Comparison of ENCODE assay signal across 14 mouse cellular contexts in the genomic region with DNA sequence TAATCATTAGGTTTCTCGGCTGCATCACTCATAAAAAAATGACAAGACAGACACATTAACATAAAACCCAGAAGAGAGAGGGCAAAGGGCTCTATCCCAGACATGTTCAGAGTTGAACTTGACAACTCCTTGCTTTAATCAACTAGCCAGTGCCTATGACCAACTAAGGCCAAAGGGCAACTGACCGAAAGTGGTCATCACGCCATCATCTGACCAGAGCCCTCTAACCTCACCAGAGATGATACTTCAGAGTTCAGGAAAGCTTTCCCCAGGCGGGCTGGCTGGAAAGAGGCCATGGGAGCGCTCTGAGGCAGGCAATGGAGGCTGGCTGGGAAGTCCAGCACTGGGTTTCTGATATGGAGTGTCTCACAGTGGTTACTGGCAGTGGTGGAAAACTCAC.
"Had no signal": no experiment of that assay in that cellular context is flagged by ENCODE, and none has a peak within 500 bp of the region (broad histone marks: within the 10 kb centered on the region; RNA-seq: fewer than 3 reads in every experiment).

No protein-coding gene starts in this region.

- H3K9ac ChIP-seq: hindbrain, embryonic 15.5 days; limb, embryonic 12.5 days; liver, embryonic 14.5 days; midbrain, embryonic 12.5 days; neural tube, embryonic 15.5 days; stomach, embryonic 15.5 days had no signal

- H3K4me1 ChIP-seq: limb, embryonic 12.5 days; stomach, embryonic 15.5 days had no signal

- H3K27ac ChIP-seq: hindbrain, embryonic 15.5 days; limb, embryonic 12.5 days; liver, embryonic 14.5 days; midbrain, embryonic 12.5 days; neural tube, embryonic 15.5 days; stomach, embryonic 15.5 days had no signal

- H3K4me2 ChIP-seq: hindbrain, embryonic 15.5 days; limb, embryonic 12.5 days; midbrain, embryonic 12.5 days; neural tube, embryonic 15.5 days; stomach, embryonic 15.5 days had no signal

- H3K36me3 ChIP-seq: hindbrain, embryonic 15.5 days; limb, embryonic 12.5 days; midbrain, embryonic 12.5 days; neural tube, embryonic 15.5 days; stomach, embryonic 15.5 days had no signal

- H3K27me3 ChIP-seq: hindbrain, embryonic 15.5 days; limb, embryonic 12.5 days; midbrain, embryonic 12.5 days; neural tube, embryonic 15.5 days; stomach, embryonic 15.5 days had no signal

- ATAC-seq: inflammation-experienced regulatory T-cells, adult 6 months; midbrain, embryonic 16.5 days had no signal

- H3K9me3 ChIP-seq: hindbrain, embryonic 15.5 days; limb, embryonic 12.5 days; midbrain, embryonic 12.5 days; neural tube, embryonic 15.5 days; stomach, embryonic 15.5 days had no signal

- DNase-seq: liver; lung, adult 18-20 months; right cerebral cortex, adult 18-20 months; right cerebral cortex, postnatal 25 days; spleen, adult 18-20 months; thymus, postnatal 4 days had no signal

- H3K4me3 ChIP-seq: hindbrain, embryonic 15.5 days; limb, embryonic 12.5 days; midbrain, embryonic 12.5 days; neural tube, embryonic 15.5 days; stomach, embryonic 15.5 days had no signal
